Mouse (Mus musculus) activated CD4-positive, CD25-positive, alpha-beta regulatory T cell (primary cell): ENCODE data around the gene Csf2rb. TPM values are rescaled to one million over a fixed set of nuclear protein-coding genes. Genes with fewer than 3 reads are reported as not detected.

Experiments used
- polyA plus RNA-seq, 2 experiments: library from polyadenylated mRNA; unstranded; fragments of 100-300 nt; shearing (Covaris generic); gene quantifications; one replicate each; pipeline ENCODE4 v1.2.1; 2017

The Csf2rb gene
- under 1 TPM; 0.37 to 0.47 TPM for polyA plus RNA-seq

GRCm38 (mm10) chr15:78325671-78326339, at the start of gene Csf2rb:
Csf2rb (plus strand) TSS chr15:78325752.

GRCm38 (mm10) chr15:78305341-78305933, 20.1 kb upstream of the Csf2rb start, which contains the start of gene Csf2rb2:
Csf2rb2 (minus strand) TSS chr15:78305721.

GRCm38 (mm10) chr15:78395478-78395962, 70.0 kb downstream of the Csf2rb start, which contains the start of gene Tex33:
Tex33 (minus strand) TSS chr15:78395912.

Other genes with a start within 250 kb of the Csf2rb start
- not detected for gene Cacng2, start 205.7 kb upstream of the Csf2rb start, polyA plus RNA-seq
- gene Ift27, start 151.6 kb upstream of the Csf2rb start, polyA plus RNA-seq, result 10 to 100 TPM; 58.1 to 62.2 TPM
- gene Pvalb, start 119.4 kb upstream of the Csf2rb start, polyA plus RNA-seq, result not detected
- gene Ncf4, start 81.0 kb upstream of the Csf2rb start, polyA plus RNA-seq, result 100 to 1,000 TPM; 173 to 293 TPM
- under 1 TPM in 1 of 2 experiments, not detected in 1; 0.11 TPM for gene Csf2rb2, start 20.0 kb upstream of the Csf2rb start, polyA plus RNA-seq
- not detected for gene Tex33, start 70.2 kb downstream of the Csf2rb start, polyA plus RNA-seq
- 1 to 10 TPM in 1 of 2 experiments, under 1 TPM in 1; 0.81 to 1.5 TPM for gene Tst, start 80.2 kb downstream of the Csf2rb start, polyA plus RNA-seq
- 10 to 100 TPM; 11.4 to 12.2 TPM for gene Mpst, start 80.7 kb downstream of the Csf2rb start, polyA plus RNA-seq
- gene Kctd17, start 102.8 kb downstream of the Csf2rb start, polyA plus RNA-seq, result 10 to 100 TPM; 22.1 to 45.0 TPM
- under 1 TPM in 1 of 2 experiments, not detected in 1; 0.24 TPM for gene Tmprss6, start 142.9 kb downstream of the Csf2rb start, polyA plus RNA-seq
- 1,000 to 10,000 TPM in 1 of 2 experiments, 100 to 1,000 TPM in 1; 748 to 1,240 TPM for gene Il2rb, start 169.5 kb downstream of the Csf2rb start, polyA plus RNA-seq
- gene C1qtnf6, start 205.7 kb downstream of the Csf2rb start, polyA plus RNA-seq, result 10 to 100 TPM in 1 of 2 experiments, 1 to 10 TPM in 1; 1.6 to 20.3 TPM
- gene Sstr3, start 218.9 kb downstream of the Csf2rb start, polyA plus RNA-seq, result under 1 TPM; 0.38 to 0.58 TPM
- gene Rac2, start 247.0 kb downstream of the Csf2rb start, polyA plus RNA-seq, result 1,000 to 10,000 TPM; 2,743 to 3,239 TPM